17 mouse cellular contexts compared by ENCODE assay signal in the genomic region with DNA sequence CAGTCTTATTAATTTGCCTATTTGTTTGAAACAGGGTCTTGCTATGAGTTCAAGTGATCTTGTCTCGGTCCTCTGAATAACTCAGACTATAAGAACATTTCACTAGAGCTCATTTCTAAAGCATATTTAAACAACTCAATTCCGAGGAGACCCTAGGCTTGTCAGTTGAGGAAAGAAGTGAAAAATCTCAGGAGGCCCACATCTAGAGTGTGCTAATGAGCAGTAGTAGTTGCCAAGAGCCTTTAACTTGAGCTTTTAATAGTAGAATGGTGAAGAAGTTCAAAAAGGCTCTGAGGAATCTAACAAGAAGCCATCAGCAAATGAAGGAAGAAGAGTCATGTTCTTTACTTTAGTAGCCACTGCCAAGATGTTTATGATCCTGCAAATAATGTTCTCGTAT.
"Had no signal": no experiment of that assay in that cellular context is flagged by ENCODE, and none has a peak within 500 bp of the region (broad histone marks: within the 10 kb centered on the region; RNA-seq: fewer than 3 reads in every experiment).

Gene Olfr764-ps1, minus strand, starts transcription at position 101 of the 400 bp plus-strand sequence.

- DNase-seq: cerebellum, adult 2 months; cerebellum, adult 8-10 months; cerebellum, adult 9-10 months; cerebellum, adult 9-11 months; cerebellum, postnatal 10 days; cerebellum, postnatal 14 days; cerebellum, postnatal 25 days; cerebellum, postnatal 36 days; embryo, embryonic 11 days; forebrain, postnatal 0 days; gastrocnemius, adult 2 months; gastrocnemius, postnatal 10 days; gastrocnemius, postnatal 14 days; gastrocnemius, postnatal 25 days; gastrocnemius, postnatal 36 days; heart, adult 18-20 months; heart, adult 2 months had no signal
